Mouse (Mus musculus): Measurements from ENCODE around the gene Mrap2. TPM values are rescaled to one million over a fixed set of nuclear protein-coding genes. Genes with fewer than 3 reads are reported as not detected.

Mrap2 gene
- polyA plus RNA-seq (2012; rRNA removed), result 0.04 TPM in 1 of 2 replicates, not detected in the other

DNA sequence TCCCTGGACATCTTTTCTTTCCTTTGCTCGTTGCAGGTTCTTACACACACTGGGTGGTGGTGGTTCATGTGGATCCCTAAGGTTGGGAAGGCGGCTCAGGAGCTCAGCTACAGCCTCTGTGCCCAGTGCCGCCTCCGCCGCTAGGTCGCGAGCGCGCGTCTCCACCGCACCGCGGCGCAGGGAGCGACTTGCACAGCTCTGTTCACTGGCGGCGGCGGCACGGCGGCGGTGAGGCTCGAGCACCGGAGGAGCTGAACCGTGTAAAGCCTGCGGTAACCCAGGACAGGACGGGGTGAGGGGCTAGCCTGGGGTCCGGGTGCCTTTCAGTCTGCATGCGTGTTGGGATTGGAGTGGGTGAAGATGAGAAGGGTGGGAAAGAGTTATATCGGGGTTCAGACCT is at the start of gene Mrap2:
Gene Mrap2, plus strand, starts transcription at position 201 of the 400 bp plus-strand sequence.

Other genes starting within 250 kb of the Mrap2 start
- gene Ripply2, start 128.8 kb upstream of the Mrap2 start, polyA plus RNA-seq (2012; rRNA removed), result not detected in 2 replicates
- 3.6 and 5.7 TPM in 2 replicates for gene Cyb5r4, start 122.3 kb upstream of the Mrap2 start, polyA plus RNA-seq (2012; rRNA removed)
- 0.11 and 0.38 TPM in 2 replicates for gene Cep162, start 111.2 kb downstream of the Mrap2 start, polyA plus RNA-seq (2012; rRNA removed)

Data from stomach, adult 2 months (tissue).